Mouse (Mus musculus) right cerebral cortex, postnatal 4 days (tissue): ENCODE data around the gene Zbtb34.

Experiments used
- DNase-seq: peaks from one replicate; pipeline ENCODE4 v3.0.0-alpha.2; 2022

Gene Zbtb34

DNA sequence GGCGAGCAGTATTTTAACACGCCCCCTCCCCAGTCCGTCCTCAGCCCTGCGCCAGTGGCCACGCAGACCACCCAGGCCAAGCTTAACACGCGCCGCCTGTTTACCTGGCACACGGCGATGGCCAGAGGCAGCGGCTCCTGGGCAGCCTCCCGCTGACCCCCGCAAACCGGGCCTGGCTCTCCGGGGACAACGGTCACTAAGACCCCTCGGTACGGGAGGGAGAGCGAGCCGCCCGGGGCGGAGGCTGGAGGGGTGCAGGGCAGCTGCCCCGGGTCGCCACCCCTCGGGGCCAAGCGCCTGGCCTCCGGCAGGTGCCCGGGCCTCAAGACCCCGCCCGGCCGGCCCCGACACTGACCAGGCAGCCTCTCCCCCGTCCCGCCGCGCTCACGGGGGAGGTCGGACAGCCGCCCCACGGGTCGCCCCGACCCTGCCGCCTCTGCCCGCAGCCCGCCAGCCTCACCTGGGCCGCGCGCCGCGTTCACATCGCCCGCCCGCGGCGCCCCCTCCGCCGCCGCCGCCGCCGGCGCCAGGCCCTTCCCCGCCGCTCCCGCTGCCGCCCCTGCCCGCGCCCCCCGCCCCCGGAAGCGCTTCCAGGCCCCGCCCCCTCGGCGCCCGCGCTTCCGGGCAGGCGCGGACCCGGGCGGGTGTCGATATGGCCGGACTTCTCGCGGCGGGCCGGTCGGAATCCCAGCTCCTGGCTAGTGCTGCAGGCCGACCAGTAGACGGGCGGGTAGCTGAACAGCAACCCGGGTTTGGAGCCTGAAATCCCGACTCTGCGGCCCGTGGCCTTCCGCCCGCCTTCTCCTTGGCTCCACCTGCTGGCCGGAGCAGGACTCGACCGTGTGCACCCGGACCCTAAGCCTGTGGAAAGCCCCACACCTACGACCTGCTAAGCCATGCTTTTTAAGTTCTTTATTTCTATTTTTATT is at the start of gene Zbtb34:
Gene Zbtb34 (minus strand): TSS at position 554 of the 929 bp plus-strand sequence.
- peak; percentile 77 for DNase-seq

DNA sequence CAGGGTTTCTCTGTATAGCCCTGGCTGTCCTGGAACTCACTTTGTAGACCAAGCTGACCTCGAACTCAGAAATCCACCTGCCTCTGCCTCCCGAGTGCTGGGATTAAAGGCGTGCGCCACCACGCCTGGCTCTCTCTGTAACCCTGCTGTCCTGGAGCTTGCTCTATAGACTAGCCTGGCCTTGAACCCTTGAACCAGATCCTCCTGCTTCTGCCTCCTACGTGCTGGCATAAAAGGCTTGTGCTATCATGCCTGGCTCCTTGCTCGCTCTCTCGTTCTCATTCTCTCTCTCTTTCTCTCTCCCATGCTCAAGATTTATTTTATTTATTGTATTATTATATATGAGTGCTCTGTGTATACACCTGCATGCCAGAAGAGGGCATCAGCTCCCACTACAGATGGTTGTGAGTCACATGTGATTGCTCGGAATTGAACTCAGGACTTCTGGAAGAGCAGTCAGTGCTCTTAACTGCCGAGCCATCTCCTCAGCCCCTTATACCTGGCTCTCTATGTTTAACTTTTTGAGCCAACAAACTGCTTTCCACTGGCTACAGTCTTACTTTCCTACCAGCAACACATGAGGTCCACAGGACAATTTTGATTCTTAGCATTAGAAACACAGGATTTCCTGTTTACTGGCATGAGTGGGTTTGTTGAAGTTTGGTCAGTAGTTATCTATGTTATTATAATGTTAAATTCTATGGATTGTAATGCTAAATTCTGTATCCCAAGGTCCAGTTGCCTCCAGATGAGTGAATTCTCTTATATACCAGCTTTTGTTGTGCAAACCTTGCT is 47.0 kb upstream of the Zbtb34 start:
- no peak for DNase-seq

DNA sequence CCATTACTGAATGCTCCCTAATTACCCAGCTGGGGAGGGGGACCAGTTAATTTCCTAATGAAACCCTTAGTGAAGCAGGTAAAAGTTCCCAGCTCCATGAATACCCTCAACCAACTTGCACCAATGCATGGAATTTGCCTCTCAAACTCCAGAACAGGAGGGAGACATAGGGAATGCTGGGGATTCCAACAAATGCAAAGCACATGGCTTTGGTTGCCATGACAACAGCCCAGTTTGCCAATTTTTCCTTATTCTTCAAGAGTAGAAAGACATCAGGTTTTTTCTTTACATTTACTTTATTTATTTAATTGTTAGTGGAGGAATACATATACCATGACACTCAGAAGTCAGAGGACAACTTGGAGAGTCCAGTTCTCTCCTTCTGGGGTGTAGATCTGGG is 44.8 kb upstream of the Zbtb34 start:
- peak; percentile 81 for DNase-seq

DNA sequence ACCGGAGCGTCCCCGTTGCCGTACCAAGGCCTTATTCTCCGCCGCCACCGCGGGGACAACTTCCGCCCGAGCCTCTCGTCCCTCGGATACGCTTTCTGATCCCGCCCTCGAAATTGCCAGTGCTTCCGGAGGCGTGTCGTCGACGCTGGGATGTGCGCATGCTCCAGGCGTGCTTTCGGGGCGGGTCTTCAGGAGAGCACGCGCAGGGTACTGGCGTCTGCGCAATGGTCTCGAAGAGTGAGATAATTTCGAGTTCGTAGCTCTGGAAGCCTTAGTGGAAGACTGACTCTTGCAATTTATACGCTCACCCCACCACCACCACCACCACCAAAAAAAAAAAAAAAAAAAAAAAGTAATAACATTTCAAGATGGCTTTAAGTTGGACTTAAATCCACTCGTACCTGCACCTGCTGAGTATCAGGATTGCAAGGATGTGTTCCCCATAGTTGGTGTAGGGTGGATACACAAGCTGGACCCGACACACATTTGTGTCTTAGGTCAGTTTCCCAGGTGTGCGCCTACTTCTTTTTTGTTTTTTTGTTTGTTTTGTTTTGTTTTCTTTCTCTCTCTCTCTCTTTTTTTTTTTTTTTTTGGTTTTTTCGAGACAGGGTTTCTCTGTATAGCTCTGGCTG is 37.5 kb upstream of the Zbtb34 start, which contains the start of gene Zbtb43:
Gene Zbtb43 (minus strand): TSS at position 94 of the 632 bp plus-strand sequence.
- DNase-seq, result peak; percentile 96

DNA sequence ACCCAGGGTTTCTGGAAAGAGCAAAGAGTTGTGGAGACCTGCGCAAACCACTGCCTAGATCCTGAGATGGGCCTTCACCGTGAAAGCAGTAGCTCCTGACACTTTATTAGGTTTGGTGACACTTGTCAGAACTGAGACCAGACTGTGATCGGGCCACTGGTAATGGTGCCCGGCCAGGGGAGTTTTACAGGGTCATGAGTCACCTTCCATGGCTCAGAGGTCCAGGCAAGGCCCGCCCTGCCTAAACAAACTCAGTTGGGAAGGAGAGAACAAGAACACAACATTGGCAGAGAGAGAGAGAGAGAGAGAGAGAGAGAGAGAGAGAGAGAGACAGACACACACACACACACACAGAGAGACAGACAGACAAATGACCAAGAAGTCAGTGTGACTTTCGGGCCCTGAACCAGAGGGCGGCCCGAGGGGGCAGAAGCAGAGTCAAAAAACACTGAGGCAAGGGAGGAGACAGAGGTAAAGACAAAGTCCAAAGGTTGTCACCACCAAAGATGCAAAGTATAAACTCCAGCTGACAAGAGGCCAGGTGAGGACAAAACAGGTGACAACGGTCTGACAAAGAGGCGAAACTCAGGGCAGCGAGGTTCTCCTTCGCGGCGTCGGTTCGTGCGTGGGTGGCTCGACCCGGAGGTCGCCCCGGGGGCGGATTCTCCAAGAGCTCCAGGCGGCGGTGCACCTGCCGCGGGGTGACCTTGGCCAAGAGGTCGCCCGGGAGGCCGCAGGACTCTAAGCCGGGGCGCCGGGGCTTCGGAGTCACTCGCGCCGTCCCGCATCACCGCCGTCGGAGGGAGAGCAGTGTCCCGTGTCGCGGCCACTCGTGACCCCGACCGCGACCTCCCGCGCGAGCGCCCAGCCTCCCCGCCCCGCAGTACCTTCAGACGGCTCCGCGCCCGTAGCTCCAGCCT is 36.7 kb upstream of the Zbtb34 start:
- no peak for DNase-seq

DNA sequence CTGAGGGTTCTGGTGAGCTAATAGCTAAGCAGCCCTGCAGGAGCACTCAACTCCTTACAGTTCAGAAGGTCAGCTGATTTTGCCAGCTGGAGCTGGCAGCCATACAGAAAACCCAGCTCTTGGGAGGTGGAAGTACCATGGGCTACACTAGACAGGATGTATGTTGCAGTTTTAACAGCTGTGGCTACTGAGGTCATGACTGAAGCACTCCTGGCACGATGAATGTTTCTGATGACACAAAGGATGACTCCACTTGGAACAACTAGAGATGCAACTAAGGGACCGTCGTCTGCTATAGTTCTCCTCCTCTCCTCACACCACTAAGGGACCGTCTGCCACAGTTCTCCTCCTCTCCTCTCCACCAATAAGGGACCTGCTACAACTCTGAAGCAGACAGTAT is 34.8 kb upstream of the Zbtb34 start:
- DNase-seq, result no peak

DNA sequence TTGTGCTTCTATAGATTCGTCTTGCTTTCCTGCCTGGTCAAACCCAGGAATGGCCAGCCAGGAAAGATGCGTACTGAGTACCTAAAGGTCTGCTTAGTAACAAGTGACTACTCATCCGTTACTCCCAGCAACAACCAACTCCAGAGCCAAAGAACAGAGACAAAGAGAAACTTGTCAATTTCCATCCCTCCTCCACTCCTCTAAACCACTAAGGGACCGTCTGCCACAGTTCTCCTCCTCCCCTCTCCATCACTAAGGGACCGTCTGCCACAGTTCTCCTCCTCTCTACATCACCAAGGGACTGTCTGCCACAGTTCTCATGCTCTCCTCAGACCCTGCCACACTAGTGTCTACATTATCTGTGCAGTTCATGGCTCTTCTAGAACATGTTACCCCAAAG is 34.1 kb upstream of the Zbtb34 start:
- DNase-seq, result no peak

DNA sequence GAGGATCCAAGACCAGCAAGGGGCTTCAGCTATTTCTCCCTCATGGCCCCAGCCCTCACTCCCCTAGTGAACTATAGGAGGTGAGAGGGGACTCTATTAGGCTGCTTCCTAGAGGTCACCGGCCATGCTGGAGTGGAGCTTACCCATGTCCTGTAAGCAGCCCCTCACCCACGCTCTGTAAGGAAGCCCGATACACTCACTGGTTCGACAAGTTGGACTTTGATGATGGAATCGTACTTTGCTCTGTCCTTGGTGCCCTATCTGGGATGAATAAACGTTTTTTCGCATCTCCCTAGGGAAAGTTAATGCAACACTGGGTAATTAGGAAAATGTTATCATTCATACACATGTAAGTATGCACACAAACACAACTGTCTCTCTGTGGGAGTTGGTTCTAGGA is 30.9 kb upstream of the Zbtb34 start:
- no peak for DNase-seq

DNA sequence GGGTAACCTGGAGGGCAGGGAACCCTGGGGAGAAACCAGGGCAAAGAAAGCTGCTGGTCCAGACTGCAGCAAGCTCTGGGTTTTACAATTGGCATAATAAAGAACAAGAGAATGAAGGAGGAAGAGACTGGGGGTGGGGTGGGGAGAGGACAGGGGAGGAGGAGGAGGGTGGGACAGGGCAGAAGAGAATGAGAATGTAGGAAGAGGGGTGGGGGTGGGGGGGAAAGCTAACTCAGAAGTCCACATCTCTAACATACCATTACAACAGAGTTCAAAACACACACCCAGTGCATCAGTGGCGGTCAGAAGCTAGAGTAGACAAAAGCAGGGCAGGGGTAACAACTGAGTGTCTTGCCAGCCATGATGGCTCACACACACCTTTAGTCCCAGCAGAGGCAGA is 29.9 kb upstream of the Zbtb34 start:
- DNase-seq, result no peak

DNA sequence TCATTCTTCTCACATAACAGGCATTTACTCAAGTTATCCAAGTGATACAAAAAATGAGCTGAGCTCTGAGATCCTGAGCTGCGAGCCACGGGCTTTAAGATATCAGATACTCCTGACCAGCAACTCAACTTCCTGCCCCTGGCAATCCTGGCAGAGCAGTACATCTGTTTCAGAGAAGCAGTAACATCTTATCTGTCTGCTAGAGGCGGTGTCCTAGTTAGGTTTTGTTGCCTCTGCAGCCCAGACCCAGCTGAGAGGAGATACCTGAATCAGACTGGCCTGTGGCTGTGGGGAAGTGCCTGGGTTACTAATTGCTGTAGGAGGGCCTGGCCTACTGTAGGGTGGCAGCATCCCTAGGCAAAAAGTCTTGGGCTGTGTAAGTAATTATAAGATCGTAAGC is 28.5 kb upstream of the Zbtb34 start:
- no peak for DNase-seq

DNA sequence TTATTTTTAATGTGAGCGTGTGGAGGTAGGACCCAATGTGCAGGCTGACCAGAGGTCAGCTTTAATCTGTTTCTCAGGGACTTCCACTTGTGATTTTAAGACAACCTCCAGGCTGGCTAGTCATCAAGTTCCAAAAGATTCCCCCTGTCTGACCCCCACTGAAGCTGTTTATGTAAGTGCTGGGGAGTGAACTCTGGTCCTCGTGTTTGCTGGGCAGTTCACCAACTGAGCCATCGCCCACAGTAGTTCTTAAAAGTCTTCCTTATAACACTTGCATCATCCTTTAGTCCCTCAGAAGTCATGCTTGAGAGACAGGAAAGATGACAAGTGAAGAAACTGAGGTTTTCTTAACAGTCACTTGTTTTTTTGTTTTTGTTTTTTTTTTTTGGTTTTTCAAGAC is 25.6 kb upstream of the Zbtb34 start:
- no peak for DNase-seq

DNA sequence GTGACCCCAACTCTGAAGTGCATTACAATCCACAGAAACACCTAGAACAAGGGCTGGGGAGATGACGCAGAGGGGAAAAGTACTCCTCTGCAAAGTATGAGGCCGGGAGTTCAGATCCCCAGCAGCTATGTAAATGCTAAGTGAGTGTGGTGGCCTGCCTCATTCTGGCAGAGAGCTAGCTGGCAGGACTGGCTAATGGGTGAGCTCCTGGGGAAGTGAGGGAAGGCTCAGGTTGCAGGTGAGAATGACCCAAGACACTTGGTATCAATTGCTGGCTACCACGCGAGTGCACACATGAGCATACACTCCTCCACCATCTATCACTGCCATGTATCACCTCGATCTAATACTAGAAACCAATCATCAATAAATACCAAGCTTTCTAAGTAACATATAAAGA is 25.1 kb upstream of the Zbtb34 start:
- no peak for DNase-seq

DNA sequence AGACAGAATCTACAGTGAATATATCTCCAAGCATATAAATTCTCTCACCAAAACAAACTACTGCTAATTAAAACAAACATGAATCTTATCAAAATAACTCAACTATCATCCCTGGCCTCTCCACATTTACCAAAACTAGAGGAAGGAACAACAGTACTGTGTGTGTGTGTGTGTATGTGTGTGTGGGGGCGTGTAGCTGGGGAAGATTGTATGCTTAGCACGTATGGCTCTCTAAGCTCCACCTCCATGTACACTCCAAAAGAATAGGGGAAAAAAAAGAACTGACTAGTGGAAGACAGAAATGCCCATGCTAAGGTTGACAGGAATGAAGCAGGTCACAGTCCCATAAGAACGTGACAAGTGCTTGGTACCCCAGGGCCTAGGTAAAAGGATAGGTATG is 24.2 kb upstream of the Zbtb34 start:
- DNase-seq, result no peak

DNA sequence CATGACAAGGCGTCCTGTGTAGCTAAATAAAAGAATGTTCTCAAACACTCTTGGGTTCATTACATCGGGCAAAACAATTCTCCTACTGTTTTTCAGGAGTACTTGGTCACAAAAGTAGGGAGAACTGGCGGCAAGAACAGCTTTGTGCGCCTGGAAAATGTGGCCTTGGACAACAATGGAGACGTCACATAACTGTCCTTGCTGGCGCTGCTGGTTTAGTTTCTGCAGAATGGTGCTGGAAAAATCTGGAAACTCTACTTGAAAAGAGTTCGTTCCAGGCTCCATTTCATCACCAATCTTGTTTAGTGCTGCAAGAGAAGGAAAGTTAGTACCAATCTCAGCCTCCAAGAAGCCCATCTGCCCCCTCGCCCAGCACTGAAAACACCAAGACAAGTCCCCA is 23.7 kb upstream of the Zbtb34 start:
- no peak for DNase-seq

DNA sequence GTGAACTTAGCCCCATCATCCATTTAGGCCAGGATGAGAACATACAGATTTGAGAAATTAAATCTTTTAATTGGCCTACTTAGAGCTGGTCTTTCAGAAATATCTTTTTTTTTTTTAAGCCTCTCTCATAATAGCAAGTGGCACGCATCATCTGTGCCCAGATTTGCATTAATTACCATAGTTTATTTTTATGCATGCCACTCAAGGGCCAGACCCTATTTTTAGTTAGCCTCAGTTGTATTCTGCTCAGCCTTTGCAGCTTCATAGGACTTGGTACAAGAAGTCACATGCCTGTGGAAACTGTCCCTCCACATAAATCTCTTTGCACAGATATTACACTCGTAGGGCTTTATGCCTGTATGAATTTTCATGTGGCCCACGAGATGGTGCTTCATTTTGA is 22.4 kb upstream of the Zbtb34 start:
- DNase-seq, result no peak

DNA sequence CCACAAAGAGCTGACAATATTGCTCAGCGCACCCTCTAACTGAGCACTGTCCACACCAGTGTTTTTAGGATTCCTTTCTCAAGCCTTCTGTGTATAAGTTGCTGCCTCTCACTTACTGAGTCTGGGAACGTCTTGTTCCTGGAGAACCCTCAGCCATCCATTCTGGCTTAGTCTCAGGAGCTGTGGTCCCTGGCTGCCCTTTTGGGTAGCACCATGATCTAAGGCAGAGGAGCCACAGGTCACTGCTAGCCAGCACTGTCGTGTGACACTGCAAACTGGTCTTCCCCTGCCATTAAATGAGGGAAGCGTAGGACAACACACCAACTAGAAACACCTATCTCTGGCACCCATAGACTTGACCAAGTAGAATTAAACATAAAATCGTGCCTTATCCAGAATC is 21.6 kb upstream of the Zbtb34 start:
- DNase-seq, result no peak

DNA sequence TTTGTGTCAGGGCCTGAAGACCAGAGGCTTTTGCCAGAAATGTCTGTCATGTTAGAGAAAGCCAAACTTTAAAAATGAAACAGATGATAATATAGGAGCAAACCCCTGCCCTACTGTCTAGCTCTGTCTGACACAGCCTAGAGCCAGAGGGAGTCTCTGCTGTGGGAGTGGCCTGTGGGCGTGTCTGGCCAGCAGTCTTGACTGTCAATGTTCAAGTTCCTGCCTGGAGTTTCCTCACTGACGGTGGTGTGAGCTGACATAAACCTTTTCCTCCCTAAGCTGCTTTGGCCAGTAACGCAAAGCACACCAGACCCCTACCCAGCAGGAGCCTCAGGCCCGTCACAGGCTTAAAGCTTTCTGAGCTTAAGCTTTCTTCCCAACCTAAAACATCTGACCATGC is 21.0 kb upstream of the Zbtb34 start:
- DNase-seq, result no peak

DNA sequence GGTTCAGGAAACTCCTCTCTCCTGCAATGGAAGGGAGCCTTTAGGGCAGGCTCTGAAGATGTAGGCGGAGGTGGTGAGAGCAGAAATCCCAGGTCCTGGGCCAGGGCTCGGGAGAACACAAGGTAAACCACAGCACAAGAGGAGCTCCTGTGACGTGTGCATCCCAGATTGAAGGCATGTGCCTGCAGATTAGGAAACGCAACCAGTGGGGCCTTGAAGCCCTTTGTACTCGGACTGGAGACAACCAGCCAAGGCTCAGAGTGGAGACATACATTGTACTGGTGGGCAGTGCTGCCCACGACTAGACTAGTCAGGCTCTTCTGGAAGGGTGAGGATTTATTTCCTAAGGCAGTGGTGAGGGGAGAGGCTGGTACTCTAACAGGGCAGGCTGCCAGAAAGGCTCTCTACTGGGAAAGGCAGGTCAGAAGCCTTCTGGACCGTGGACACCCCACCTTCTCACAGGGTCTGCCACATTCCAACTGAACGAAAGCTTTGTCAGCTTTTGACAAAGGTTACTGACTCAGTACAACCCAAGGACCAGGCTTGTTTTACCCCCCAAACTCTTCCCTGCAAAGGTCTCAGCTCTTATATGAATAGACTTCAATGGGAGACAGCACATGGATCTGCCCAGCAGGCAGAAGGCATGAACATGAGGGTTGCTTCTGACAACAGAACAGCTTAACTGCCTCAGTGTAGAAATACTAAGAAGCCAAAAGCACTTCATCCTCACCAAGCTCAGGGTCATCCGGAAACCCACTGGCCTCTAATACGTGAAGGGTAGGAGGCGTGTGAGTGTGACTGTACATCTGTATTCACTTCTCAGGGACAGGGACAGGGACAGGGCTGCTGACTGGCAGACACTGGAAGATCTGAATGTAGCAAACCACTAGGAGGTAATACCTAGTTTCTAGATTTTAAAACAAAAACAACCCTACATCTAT is 20.2 kb upstream of the Zbtb34 start:
- no peak for DNase-seq

DNA sequence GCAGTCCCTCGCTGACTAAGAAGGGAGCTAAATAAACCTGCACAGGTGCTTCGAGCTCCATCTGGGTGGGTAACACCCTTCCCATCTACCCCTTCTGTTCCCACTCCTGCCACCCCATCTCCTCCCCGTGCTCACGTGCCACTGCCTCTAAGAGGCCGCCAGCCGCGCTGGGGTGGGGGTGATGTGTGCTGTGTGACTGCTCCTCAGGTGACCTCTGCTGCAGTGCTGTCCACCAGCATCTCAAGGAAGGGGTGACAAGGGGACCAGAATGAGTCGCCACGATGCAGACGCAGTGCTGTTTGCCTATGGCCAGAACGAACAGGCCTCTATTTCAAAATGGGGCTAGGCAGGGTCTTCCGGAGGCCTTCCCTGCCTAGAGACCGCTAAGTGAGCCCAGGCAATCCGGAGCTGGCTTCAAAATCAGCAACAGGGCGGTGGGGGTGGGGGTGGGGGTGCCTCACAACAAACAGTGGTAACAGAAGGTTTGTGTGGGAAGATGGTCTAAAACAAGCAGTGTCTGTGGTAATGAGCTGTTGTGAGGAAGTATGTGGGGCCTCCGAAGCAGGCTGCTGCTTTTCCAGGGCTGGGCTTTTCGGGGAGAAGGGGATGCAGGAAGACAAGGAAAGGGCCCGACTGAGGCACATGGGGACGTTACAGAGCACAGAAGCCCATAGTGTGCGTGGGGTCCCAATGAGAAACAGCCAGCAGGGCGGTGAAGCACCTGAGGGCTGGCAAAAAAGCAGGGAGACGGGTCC is 18.2 kb upstream of the Zbtb34 start:
- DNase-seq, result no peak

DNA sequence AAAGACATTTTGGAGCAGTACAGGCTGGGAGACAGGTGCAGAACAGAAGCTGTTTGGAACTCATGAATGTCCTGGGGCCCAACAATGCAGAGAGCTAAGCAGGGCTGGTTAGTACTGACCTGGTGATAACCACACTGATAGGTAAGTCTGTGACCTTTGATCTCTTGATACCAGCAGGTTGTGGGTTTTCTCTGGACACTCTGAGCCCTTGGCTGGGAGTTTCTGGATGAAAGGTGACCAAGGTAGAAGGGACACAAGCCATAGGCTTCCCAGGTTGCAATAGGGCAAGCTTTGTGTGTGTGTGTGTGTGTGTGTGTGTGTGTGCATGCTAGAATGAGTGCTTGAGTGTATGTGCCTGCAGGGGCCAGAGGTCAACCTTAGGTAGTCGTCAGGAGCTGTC is 15.7 kb upstream of the Zbtb34 start:
- DNase-seq, result no peak

DNA sequence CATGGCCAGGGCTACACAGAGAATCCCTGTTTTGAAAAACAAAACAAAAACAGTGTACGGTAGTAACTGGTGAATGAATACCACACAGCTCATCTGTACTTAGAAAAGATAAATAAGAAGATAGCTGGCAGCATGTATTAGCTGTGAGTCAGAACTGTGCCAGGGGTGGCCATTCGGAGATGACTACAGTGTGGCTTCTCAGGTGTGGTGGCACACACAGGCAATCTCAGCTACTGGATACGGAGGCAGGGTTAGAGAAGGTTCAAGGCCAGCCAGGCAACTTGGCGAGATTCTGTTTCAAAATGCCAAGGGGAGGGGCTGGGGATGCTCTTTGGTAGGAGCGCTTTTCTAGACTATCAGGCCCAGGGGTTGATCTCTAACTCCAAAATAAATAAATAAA is 14.6 kb upstream of the Zbtb34 start:
- DNase-seq, result no peak
